Mouse (Mus musculus): Measurements from ENCODE around the gene Ankrd66. TPM values are rescaled to one million over a fixed set of nuclear protein-coding genes. Genes with fewer than 3 reads are reported as not detected.
A peak's percentile ranks its signal among the peaks of the same experiment; 100 is the strongest.

The Ankrd66 gene
- polyA plus RNA-seq, 1 experiment from 2014 or later: not detected

DNA sequence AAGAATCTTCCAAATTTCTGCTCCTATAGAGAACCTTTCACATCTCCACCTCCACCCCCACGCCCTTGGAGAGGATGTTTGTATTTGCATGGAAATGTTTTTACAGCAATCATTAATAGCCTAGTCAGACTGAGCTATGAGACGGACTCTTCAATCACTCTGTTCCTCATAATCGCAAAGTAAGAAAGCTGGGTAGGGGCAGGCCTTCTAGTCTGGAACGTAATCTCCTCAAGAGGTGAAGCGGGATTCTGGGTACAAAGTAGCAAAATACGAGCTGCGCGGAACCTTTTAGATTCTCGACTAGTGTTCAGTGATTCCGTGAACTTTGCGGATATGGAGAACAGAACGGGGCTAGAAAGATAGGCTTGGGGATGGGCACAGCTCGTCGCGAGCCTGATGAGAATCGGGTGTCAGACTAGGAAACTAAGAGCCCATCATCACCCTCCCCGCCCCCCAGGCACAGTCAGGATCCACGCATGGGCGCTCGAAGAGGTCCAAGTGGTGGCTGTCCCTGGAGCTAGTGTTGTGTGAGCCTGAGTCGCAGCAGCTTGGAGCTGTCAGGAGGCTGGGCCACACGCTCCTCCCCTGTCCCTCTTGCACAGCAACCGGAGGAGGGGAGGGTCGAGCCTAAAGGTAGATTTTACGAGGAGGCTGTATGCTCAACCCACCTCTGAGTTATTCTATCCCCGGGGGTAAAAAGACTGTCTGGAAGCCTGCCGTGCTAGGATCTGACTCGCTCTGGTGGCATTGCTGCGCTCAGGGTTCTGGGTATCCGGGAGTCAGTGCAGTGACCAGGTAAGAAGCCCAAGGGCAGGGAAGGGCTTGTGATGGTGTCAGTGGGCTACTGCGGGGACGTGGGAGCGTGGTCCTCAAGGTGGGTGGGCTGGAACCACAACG, 24.8 kb upstream of the Ankrd66 start, which contains the start of gene Pla2g7:
Pla2g7 (plus strand) TSS at position 107 of the 897 bp plus-strand sequence.
- DNase-seq (ENCODE audit: low read depth, low spot score) (no peak), ATAC-seq (peak; percentile 66)
- ChIA-PET CTCF (interaction anchor here (0.8 to 1.8 kb wide), 6 partner anchors 9 to 49 kb away, joined by 3 to 4 read pairs (median 4); no protein-coding TSS in a partner anchor), POLR2A (interaction anchor here (1.2 kb wide), 1 partner anchor 10 kb away, joined by 3 read pairs; no protein-coding TSS in a partner anchor)
- in situ Hi-C loops (cut with MboI; ENCODE audit: low pct_unique_long_range_greater_than_20kb): no loop called here
- no peak for TF ChIP-seq CTCF (IDR thresholded peaks at IDR 0.05)
- H3K27me3 ChIP-seq: no peaks in the 10 kb centered on the region

DNA sequence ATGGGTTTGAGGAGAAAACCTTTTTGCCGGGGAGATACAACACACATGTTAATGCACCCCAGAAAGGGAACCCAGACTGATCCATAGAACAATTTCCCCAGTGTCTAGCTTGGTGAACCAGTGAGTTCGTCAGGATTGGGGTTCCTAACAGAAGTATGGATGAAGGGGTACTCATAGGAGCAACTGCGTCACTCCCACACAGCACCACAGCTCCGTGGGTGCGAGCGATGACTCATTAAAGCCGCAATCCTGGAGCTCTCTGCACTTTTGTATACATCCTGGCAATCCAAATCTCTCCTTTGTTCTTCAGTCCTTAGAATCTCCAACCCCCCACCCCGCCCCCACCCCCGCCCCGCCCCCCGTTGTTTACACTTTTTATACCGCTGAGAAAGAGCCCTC, 24.2 kb upstream of the Ankrd66 start:
- DNase-seq (ENCODE audit: low read depth, low spot score) (no peak), ATAC-seq (no peak)
- TF ChIP-seq CTCF (IDR thresholded peaks at IDR 0.05): no peak
- ChIA-PET CTCF (interaction anchor here (0.9 to 1.8 kb wide), 4 partner anchors 9 to 49 kb away, joined by 3 to 4 read pairs (median 4); no protein-coding TSS in a partner anchor), POLR2A (interaction anchor here (1.2 kb wide), 1 partner anchor 9 kb away, joined by 3 read pairs; no protein-coding TSS in a partner anchor)
- no peaks in the 10 kb centered on the region for H3K27me3 ChIP-seq
- in situ Hi-C loops (cut with MboI; ENCODE audit: low pct_unique_long_range_greater_than_20kb): no loop called here

- CTCF ChIA-PET: interaction anchor here (1.3 kb wide), 1 partner anchor 10 kb away, joined by 3 read pairs; no protein-coding TSS in a partner anchor
- H3K27me3 ChIP-seq: no peaks in the 10 kb centered on the region
- in situ Hi-C loops (cut with MboI; ENCODE audit: low pct_unique_long_range_greater_than_20kb): no loop called here
- no peak for DNase-seq (ENCODE audit: low read depth, low spot score)
- no peak for TF ChIP-seq CTCF (IDR thresholded peaks at IDR 0.05)
- POLR2A ChIA-PET: no interaction called here
- no peak for ATAC-seq
Measured at GRCm38 (mm10) chr17:43563192-43563987, 20.0 kb upstream of the Ankrd66 start.

DNA sequence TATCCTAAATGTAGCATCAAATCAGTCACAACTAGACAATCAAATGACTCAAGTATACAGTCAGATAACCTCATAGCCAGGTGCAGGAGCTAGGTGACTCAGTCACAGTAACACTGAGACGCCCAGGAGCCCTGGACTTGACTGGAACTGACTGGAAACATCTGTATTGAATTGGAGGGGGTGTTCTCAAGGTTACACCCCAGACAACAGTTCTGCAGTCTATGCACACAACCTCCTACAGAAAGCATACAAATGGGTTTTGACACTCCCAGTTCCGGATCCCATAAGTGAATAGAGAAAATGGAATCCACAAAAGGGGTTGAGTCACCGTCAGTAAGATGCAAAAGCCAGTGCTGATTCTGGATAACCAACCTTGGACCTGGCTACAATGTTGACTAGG, 15.2 kb upstream of the Ankrd66 start:
- in situ Hi-C loops (cut with MboI; ENCODE audit: low pct_unique_long_range_greater_than_20kb): loop anchor here (5.0 kb wide), 1 partner anchor 39 kb away; no protein-coding TSS in a partner anchor
- CTCF ChIA-PET: interaction anchor here (1.2 kb wide), 1 partner anchor 9 kb away, joined by 4 read pairs; no protein-coding TSS in a partner anchor
- TF ChIP-seq CTCF (IDR thresholded peaks at IDR 0.05): no peak
- no peak for DNase-seq (ENCODE audit: low read depth, low spot score)
- ATAC-seq: no peak
- POLR2A ChIA-PET: interaction anchor here (1.0 kb wide), 1 partner anchor 9 kb away, joined by 3 read pairs; the partner anchor contains the start of gene Pla2g7
- no peaks in the 10 kb centered on the region for H3K27me3 ChIP-seq

DNA sequence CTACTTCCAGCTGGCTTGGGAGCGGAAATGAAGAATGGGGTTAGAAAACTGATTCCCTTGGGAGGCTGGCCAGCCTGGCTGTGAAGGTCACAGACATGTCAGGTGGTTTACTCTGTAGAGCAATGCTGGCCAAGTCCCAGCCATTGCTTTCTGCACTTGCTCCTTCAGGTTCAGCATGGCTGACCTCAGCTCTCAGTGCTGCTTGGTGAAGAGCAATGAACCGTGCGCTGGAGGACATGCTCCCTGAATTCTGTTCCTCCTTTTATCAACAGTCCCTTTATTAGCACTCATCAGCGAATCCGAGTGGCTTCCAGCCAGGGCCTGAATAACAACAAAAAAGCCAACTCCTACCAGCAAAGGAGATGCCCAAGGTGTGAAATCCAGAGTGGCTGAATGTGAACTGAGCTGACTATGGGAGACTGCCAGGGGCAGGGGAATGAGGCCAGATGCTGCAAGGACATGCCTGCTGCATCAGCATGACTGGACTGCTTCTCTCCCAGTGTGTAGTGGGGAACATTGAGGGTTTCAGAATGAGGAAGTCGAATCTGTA, 14.2 kb upstream of the Ankrd66 start:
- in situ Hi-C loops (cut with MboI; ENCODE audit: low pct_unique_long_range_greater_than_20kb): loop anchor here (5.0 kb wide), 1 partner anchor 40 kb away; no protein-coding TSS in a partner anchor
- TF ChIP-seq CTCF (IDR thresholded peaks at IDR 0.05): no peak
- ATAC-seq (peak; percentile 74), DNase-seq (ENCODE audit: low read depth, low spot score) (peak; percentile 70)
- POLR2A ChIA-PET: interaction anchor here (0.8 to 1.0 kb wide), 2 partner anchors 10 to 12 kb away, joined by 3 to 4 read pairs; partner anchors contain the start of gene Pla2g7
- H3K27me3 ChIP-seq: no peaks in the 10 kb centered on the region
- CTCF ChIA-PET: interaction anchor here (1.0 to 1.4 kb wide), 3 partner anchors 10 to 39 kb away, joined by 3 to 4 read pairs (median 3); partner anchors contain the start of gene Pla2g7

DNA sequence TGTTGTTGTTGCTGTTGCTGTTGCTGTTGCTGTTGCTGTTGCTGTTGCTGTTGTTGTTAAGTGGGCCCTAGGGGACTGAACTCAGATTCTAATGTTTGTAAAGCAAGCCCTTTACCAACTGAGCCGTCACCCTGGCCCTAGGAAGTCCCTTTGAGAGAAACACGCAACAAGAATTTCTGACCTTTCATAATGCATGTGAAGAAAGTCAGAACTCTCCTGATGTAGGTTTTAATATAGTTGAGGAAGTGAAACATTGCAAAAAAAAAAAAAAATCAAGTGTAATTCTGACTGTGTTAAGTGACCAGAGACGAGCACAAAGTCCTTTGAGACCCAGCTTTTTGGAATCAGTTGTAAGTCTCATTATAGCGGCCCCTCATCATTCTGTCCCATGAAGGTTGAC, 13.7 kb upstream of the Ankrd66 start:
- POLR2A ChIA-PET: interaction anchor here (0.8 kb wide), 1 partner anchor 13 kb away, joined by 4 read pairs; no protein-coding TSS in a partner anchor
- no peak for TF ChIP-seq CTCF (IDR thresholded peaks at IDR 0.05)
- CTCF ChIA-PET: interaction anchor here (1.0 to 1.4 kb wide), 3 partner anchors 10 to 38 kb away, joined by 3 to 4 read pairs (median 3); partner anchors contain the start of gene Pla2g7

DNA sequence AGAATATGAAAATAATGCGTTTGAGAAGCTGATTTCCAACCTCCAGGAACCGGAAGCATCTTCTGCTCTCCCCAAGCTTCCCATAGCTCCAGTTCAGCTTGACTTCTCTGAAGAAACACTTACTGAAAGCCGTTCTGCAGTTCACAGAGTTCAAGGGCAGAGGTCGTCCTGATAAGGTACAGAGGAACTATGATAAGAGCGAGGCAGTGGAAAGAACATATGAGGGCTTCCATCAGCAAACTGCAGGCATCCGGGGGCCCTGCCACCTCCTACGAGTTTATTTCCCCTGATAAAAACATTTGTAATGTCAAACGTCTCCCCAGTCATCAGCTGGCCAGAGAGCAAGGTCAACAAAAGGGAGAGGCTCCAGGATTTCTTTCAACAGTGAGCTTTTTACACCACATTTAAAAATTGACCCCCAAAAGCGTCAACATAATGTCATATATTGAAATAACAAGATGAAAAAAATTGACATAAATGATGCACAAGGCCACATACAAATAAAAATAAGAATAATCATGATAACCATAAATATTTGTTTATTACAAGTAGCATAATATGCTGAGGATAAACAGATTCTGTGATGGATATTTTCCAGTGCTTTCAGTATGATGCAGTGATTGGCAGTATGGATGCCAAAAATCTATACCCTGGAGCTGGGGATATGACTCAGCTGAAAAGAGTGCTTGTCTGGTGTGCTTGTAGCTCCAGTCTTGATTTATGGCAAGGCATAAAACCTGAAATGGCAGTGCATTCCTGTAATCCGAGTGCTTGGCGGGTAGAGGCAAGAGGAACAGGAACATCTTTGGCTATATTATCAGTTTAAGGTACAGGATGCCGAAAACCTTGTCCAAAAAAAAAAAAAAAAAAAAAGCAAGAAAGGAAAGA, 11.3 kb upstream of the Ankrd66 start:
- in situ Hi-C loops (cut with MboI; ENCODE audit: low pct_unique_long_range_greater_than_20kb): loop anchor here (5.0 kb wide), 1 partner anchor 43 kb away; no protein-coding TSS in a partner anchor
- no peak for TF ChIP-seq CTCF (IDR thresholded peaks at IDR 0.05)
- ATAC-seq: no peak
- no peaks in the 10 kb centered on the region for H3K27me3 ChIP-seq
- DNase-seq (ENCODE audit: low read depth, low spot score): no peak
- ChIA-PET CTCF (interaction anchor here (0.7 to 1.7 kb wide), 3 partner anchors 16 to 49 kb away, joined by 3 to 6 read pairs (median 3); no protein-coding TSS in a partner anchor), POLR2A (interaction anchor here (0.7 kb wide), 1 partner anchor 81 kb away, joined by 4 read pairs; no protein-coding TSS in a partner anchor)

More for the DNA sequence above, 13.7 kb upstream of the Ankrd66 start:
- DNase-seq (ENCODE audit: low read depth, low spot score) (no peak), ATAC-seq (no peak)
- no peaks in the 10 kb centered on the region for H3K27me3 ChIP-seq
- in situ Hi-C loops (cut with MboI; ENCODE audit: low pct_unique_long_range_greater_than_20kb): loop anchor here (5.0 kb wide), 1 partner anchor 40 kb away; no protein-coding TSS in a partner anchor

GRCm38 (mm10) chr17:43551122-43551630, 7.7 kb upstream of the Ankrd66 start:
- in situ Hi-C loops (cut with MboI; ENCODE audit: low pct_unique_long_range_greater_than_20kb): no loop called here
- ATAC-seq: no peak
- ChIA-PET CTCF (no interaction called here), POLR2A (no interaction called here)
- no peak for DNase-seq (ENCODE audit: low read depth, low spot score)
- TF ChIP-seq CTCF (IDR thresholded peaks at IDR 0.05): no peak
- H3K27me3 ChIP-seq: no peaks in the 10 kb centered on the region

DNA sequence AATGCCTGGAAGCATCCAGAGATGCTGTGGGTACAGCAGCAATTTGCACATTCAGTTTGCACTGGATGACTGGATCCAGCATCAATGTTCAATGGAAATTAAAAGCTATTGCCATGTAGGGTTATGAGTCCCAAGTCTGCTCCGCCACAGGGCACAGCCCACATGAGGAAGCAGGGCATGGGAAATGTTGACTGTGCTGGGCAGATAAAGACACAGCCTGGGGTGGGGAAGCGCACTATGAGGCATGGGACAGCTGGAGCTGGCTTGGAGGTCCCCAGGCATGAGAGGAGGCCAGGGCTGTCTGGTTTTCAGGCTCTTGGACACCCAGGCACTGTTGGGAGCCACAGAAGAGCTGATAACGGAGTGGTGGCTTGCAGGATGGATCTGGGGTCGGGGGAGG, 601 bp upstream of the Ankrd66 start:
- ChIA-PET CTCF (no interaction called here), POLR2A (no interaction called here)
- no peak for TF ChIP-seq CTCF (IDR thresholded peaks at IDR 0.05)
- in situ Hi-C loops (cut with MboI; ENCODE audit: low pct_unique_long_range_greater_than_20kb): no loop called here
- H3K27me3 ChIP-seq: no peaks in the 10 kb centered on the region
- DNase-seq (ENCODE audit: low read depth, low spot score) (no peak), ATAC-seq (no peak)
